Mouse (Mus musculus): Measurements from ENCODE around the gene Eif4enif1. TPM values are rescaled to one million over a fixed set of nuclear protein-coding genes. Genes with fewer than 3 reads are reported as not detected.
"Not testable (repeated sequence)": the region's sequence is repeated elsewhere in the genome, so short reads cannot be mapped to it uniquely, and the experiment has no call there.

Gene Eif4enif1
- polyA plus RNA-seq (2012; ENCODE audit: insufficient read depth, insufficient read length, missing spikeins) = 46.0 and 46.7 TPM in 2 replicates

GRCm38 (mm10) chr11:3202231-3202701 lies at the start of gene Eif4enif1:
Gene Eif4enif1 (plus strand): TSS chr11:3202392.
- peak within 1 kb of the TSS; percentile 64 for H3K4me3 ChIP-seq (ENCODE audit: insufficient read depth, low read length)
- H3K27ac ChIP-seq (ENCODE audit: insufficient read depth, low read depth, low read length) = peak within 1 kb of the TSS; percentile 66
- no peaks in the 10 kb centered on the region; the same call in 1 of the 2 replicates for H3K4me1 ChIP-seq (ENCODE audit: control insufficient read depth, insufficient read depth, low read length)
- no peak for TF ChIP-seq CTCF (IDR thresholded peaks at IDR 0.05; ENCODE audit: low read depth, low read length)
- TF ChIP-seq POLR2A (IDR thresholded peaks at IDR 0.05; ENCODE audit: borderline replicate concordance, low read depth, low read length) = no peak

- not testable (repeated sequence) for H3K4me3 ChIP-seq (ENCODE audit: insufficient read depth, low read length); H3K27ac ChIP-seq (ENCODE audit: insufficient read depth, low read depth, low read length)
Measured at GRCm38 (mm10) chr11:3153666-3154397, 48.4 kb upstream of the Eif4enif1 start.

GRCm38 (mm10) chr11:3156991-3157390 lies 45.2 kb upstream of the Eif4enif1 start:
- not testable (repeated sequence) for H3K4me3 ChIP-seq (ENCODE audit: insufficient read depth, low read length); H3K27ac ChIP-seq (ENCODE audit: insufficient read depth, low read depth, low read length); H3K4me1 ChIP-seq (ENCODE audit: control insufficient read depth, insufficient read depth, low read length)

More at GRCm38 (mm10) chr11:3153666-3154397, 48.4 kb upstream of the Eif4enif1 start:
- not testable (repeated sequence) for H3K4me1 ChIP-seq (ENCODE audit: control insufficient read depth, insufficient read depth, low read length)

GRCm38 (mm10) chr11:3157996-3158395 lies 44.2 kb upstream of the Eif4enif1 start:
- not testable (repeated sequence) for H3K4me1 ChIP-seq (ENCODE audit: control insufficient read depth, insufficient read depth, low read length); H3K27ac ChIP-seq (ENCODE audit: insufficient read depth, low read depth, low read length); H3K4me3 ChIP-seq (ENCODE audit: insufficient read depth, low read length)

- not testable (repeated sequence) for H3K27ac ChIP-seq (ENCODE audit: insufficient read depth, low read depth, low read length); H3K4me1 ChIP-seq (ENCODE audit: control insufficient read depth, insufficient read depth, low read length); H3K4me3 ChIP-seq (ENCODE audit: insufficient read depth, low read length)
Measured at GRCm38 (mm10) chr11:3158800-3159199, 43.4 kb upstream of the Eif4enif1 start.

- not testable (repeated sequence) for H3K4me3 ChIP-seq (ENCODE audit: insufficient read depth, low read length); H3K4me1 ChIP-seq (ENCODE audit: control insufficient read depth, insufficient read depth, low read length); H3K27ac ChIP-seq (ENCODE audit: insufficient read depth, low read depth, low read length)
Measured at GRCm38 (mm10) chr11:3161370-3161769, 40.8 kb upstream of the Eif4enif1 start.

- not testable (repeated sequence) for H3K4me1 ChIP-seq (ENCODE audit: control insufficient read depth, insufficient read depth, low read length); H3K27ac ChIP-seq (ENCODE audit: insufficient read depth, low read depth, low read length)
Measured at GRCm38 (mm10) chr11:3162236-3162897, 39.8 kb upstream of the Eif4enif1 start.

GRCm38 (mm10) chr11:3163122-3163521 lies 39.1 kb upstream of the Eif4enif1 start:
- H3K27ac ChIP-seq (ENCODE audit: insufficient read depth, low read depth, low read length); H3K4me1 ChIP-seq (ENCODE audit: control insufficient read depth, insufficient read depth, low read length); H3K4me3 ChIP-seq (ENCODE audit: insufficient read depth, low read length): not testable (repeated sequence)

More at GRCm38 (mm10) chr11:3162236-3162897, 39.8 kb upstream of the Eif4enif1 start:
- H3K4me3 ChIP-seq (ENCODE audit: insufficient read depth, low read length) = not testable (repeated sequence)

- not testable (repeated sequence) for H3K4me1 ChIP-seq (ENCODE audit: control insufficient read depth, insufficient read depth, low read length); H3K27ac ChIP-seq (ENCODE audit: insufficient read depth, low read depth, low read length); H3K4me3 ChIP-seq (ENCODE audit: insufficient read depth, low read length)
Measured at GRCm38 (mm10) chr11:3163661-3164060, 38.5 kb upstream of the Eif4enif1 start.

GRCm38 (mm10) chr11:3165210-3165782 lies 36.9 kb upstream of the Eif4enif1 start:
- H3K27ac ChIP-seq (ENCODE audit: insufficient read depth, low read depth, low read length); H3K4me3 ChIP-seq (ENCODE audit: insufficient read depth, low read length); H3K4me1 ChIP-seq (ENCODE audit: control insufficient read depth, insufficient read depth, low read length): not testable (repeated sequence)

- not testable (repeated sequence) for H3K27ac ChIP-seq (ENCODE audit: insufficient read depth, low read depth, low read length); H3K4me1 ChIP-seq (ENCODE audit: control insufficient read depth, insufficient read depth, low read length); H3K4me3 ChIP-seq (ENCODE audit: insufficient read depth, low read length)
Measured at GRCm38 (mm10) chr11:3166321-3166720, 35.9 kb upstream of the Eif4enif1 start.

- H3K4me3 ChIP-seq (ENCODE audit: insufficient read depth, low read length); H3K27ac ChIP-seq (ENCODE audit: insufficient read depth, low read depth, low read length); H3K4me1 ChIP-seq (ENCODE audit: control insufficient read depth, insufficient read depth, low read length): not testable (repeated sequence)
Measured at GRCm38 (mm10) chr11:3167129-3167528, 35.1 kb upstream of the Eif4enif1 start.

- H3K4me3 ChIP-seq (ENCODE audit: insufficient read depth, low read length); H3K4me1 ChIP-seq (ENCODE audit: control insufficient read depth, insufficient read depth, low read length); H3K27ac ChIP-seq (ENCODE audit: insufficient read depth, low read depth, low read length): not testable (repeated sequence)
Measured at GRCm38 (mm10) chr11:3167571-3168001, 34.6 kb upstream of the Eif4enif1 start.

- not testable (repeated sequence) for H3K4me1 ChIP-seq (ENCODE audit: control insufficient read depth, insufficient read depth, low read length); H3K27ac ChIP-seq (ENCODE audit: insufficient read depth, low read depth, low read length)
Measured at GRCm38 (mm10) chr11:3169042-3169441, 33.1 kb upstream of the Eif4enif1 start.

GRCm38 (mm10) chr11:3171931-3172330 lies 30.3 kb upstream of the Eif4enif1 start:
- H3K4me1 ChIP-seq (ENCODE audit: control insufficient read depth, insufficient read depth, low read length); H3K4me3 ChIP-seq (ENCODE audit: insufficient read depth, low read length); H3K27ac ChIP-seq (ENCODE audit: insufficient read depth, low read depth, low read length): not testable (repeated sequence)

More at GRCm38 (mm10) chr11:3169042-3169441, 33.1 kb upstream of the Eif4enif1 start:
- not testable (repeated sequence) for H3K4me3 ChIP-seq (ENCODE audit: insufficient read depth, low read length)

Data from bone marrow macrophage, adult 2 months (primary cell).